Mouse (Mus musculus) olfactory bulb, adult 2 months (tissue): ENCODE results near the gene Sirt2. TPM values are rescaled to one million over a fixed set of nuclear protein-coding genes. Genes with fewer than 3 reads are reported as not detected.

Experiments used
- H3K27ac ChIP-seq: fragments of 200-500 bp; 2 replicates; pipeline ENCODE4 v1.5.1; 2012; ENCODE audit warnings: low read depth, low read length; ENCODE audit not compliant: insufficient read depth
- H3K4me1 ChIP-seq: fragments of 200-500 bp; 2 replicates; pipeline ENCODE4 v1.6.1; 2012; ENCODE audit warnings: low read length; ENCODE audit not compliant: control insufficient read depth, insufficient read depth
- H3K4me3 ChIP-seq: fragments of 200-500 bp; 2 replicates; pipeline ENCODE4 v1.5.1; 2012; ENCODE audit warnings: mild to moderate bottlenecking, low read depth, low read length, moderate library complexity; ENCODE audit not compliant: insufficient read depth
- CTCF ChIP-seq: fragments of 200-500 bp; IDR thresholded peaks from 2 replicates; pipeline ENCODE4 v1.5.1; 2012; ENCODE audit warnings: low read depth, mild to moderate bottlenecking, low read length, moderate library complexity; ENCODE audit not compliant: insufficient read depth
- POLR2A ChIP-seq: fragments of 200-500 bp; IDR thresholded peaks from 2 replicates; pipeline ENCODE4 v1.6.1; 2012; ENCODE audit warnings: mild to moderate bottlenecking, low read depth, low read length, moderate library complexity; ENCODE audit not compliant: insufficient read depth
- WGBS: fragments of 180-500 bp; shearing (Covaris S2); methylation state at CpG from one replicate; pipeline ENCODE4 v1.1.7; 2018; 5-methylcytosine and 5-hydroxymethylcytosine counted together
- polyA plus RNA-seq: library from polyadenylated mRNA; stranded (reverse); fragments of >200 nt; gene quantifications from 2 replicates; pipeline ENCODE4 v1.2.4, GENCODE M21; 2012; ENCODE audit warnings: low replicate concordance; ENCODE audit not compliant: missing spikeins, insufficient read depth, insufficient read length

Sirt2 gene
- polyA plus RNA-seq, 1 experiment: not detected

- Histone ChIP-seq H3K4me1 (peaks cover 43% of the 10 kb centered on the region), H3K4me3 (no peak overlapping the region), H3K27ac (peak overlapping the region; percentile 57)
- TF ChIP-seq CTCF (no peak), POLR2A (no peak)
- 16% methylated on average over 12 of the region's 12 CpGs for WGBS
Observed at GRCm38 (mm10) chr7:28820358-28821260, 54.1 kb downstream of the Sirt2 start.

GRCm38 (mm10) chr7:28821261-28821831 is 54.8 kb downstream of the Sirt2 start:
- no peak for TF ChIP-seq POLR2A
- no peak for TF ChIP-seq CTCF
- Histone ChIP-seq H3K4me3 (no peak overlapping the region), H3K27ac (peak overlapping the region; percentile 38; the same call in 1 of the 2 replicates), H3K4me1 (peaks cover 42% of the 10 kb centered on the region)
- WGBS: 27% methylated on average over 10 of the region's 10 CpGs

- no peak for TF ChIP-seq CTCF
- no peak for TF ChIP-seq POLR2A
- Histone ChIP-seq H3K4me1 (peaks cover 40% of the 10 kb centered on the region), H3K4me3 (no peak overlapping the region), H3K27ac (no peak overlapping the region)
- 24% methylated on average over 1 of the region's 1 CpGs for WGBS
Observed at GRCm38 (mm10) chr7:28822556-28822955, 56.0 kb downstream of the Sirt2 start.

- TF ChIP-seq CTCF: no peak
- TF ChIP-seq POLR2A: no peak
- Histone ChIP-seq H3K4me1 (peaks cover 40% of the 10 kb centered on the region), H3K4me3 (no peak overlapping the region), H3K27ac (no peak overlapping the region; the same call in 1 of the 2 replicates)
- WGBS: 48% methylated on average over 10 of the region's 10 CpGs
Observed at GRCm38 (mm10) chr7:28822993-28823903, 56.7 kb downstream of the Sirt2 start.

GRCm38 (mm10) chr7:28823932-28824331 is 57.4 kb downstream of the Sirt2 start:
- Histone ChIP-seq H3K27ac (no peak overlapping the region), H3K4me1 (peaks cover 38% of the 10 kb centered on the region), H3K4me3 (no peak overlapping the region)
- no peak for TF ChIP-seq POLR2A
- no peak for TF ChIP-seq CTCF
- WGBS: 40% methylated on average over 2 of the region's 2 CpGs

GRCm38 (mm10) chr7:28824941-28825685 is 58.6 kb downstream of the Sirt2 start, which contains the start of gene Ech1:
TSS of gene Ech1 (plus strand) at chr7:28825217.
- H3K4me1 ChIP-seq: peaks cover 37% of the 10 kb centered on the region
- peak within 1 kb of the TSS; percentile 79 for H3K27ac ChIP-seq

GRCm38 (mm10) chr7:28825686-28826401 is 59.3 kb downstream of the Sirt2 start:
- WGBS: 29% methylated on average over 11 of the region's 11 CpGs
- H3K27ac ChIP-seq: peak overlapping the region; percentile 79
- H3K4me3 ChIP-seq: peak overlapping the region; percentile 50
- TF ChIP-seq POLR2A (no peak), CTCF (no peak)
- peaks cover 30% of the 10 kb centered on the region for H3K4me1 ChIP-seq

More at GRCm38 (mm10) chr7:28824941-28825685, 58.6 kb downstream of the Sirt2 start, which contains the start of gene Ech1:
- TF ChIP-seq CTCF: no peak
- TF ChIP-seq POLR2A: 0 out of 2 replicates have a peak, but pooled peaks have one; percentile 35
- under 1% methylated on average over 33 of the region's 33 CpGs for WGBS
- peak within 1 kb of the TSS; percentile 50 for H3K4me3 ChIP-seq

- TF ChIP-seq POLR2A (no peak), CTCF (no peak)
- no peak overlapping the region for H3K4me3 ChIP-seq
- no peak overlapping the region for H3K27ac ChIP-seq
- 90% methylated on average over 7 of the region's 7 CpGs for whole genome bisulfite sequencing
- H3K4me1 ChIP-seq: peaks cover 24% of the 10 kb centered on the region
Observed at GRCm38 (mm10) chr7:28826402-28826772, 59.9 kb downstream of the Sirt2 start.
